In the genomic region with DNA sequence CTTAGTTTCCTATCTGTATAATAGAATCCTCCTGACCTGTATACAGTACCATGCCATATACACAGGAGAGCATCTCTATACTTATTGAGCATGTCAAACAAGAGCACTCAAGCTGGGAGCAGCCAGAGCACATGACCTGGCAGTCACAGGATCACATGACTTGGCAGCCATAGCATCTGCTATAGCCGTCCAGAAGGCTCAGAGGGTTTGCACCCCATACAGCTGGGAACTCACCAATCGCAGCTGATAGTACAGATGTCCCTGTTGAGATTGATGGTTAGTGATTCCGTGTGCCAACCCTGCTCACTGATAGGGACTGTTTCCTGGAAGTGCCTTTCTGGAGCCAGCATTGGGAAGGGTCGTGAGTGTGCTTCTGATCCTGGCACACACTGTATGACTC, we compare ENCODE assay signal across 20 mouse cellular contexts.
DNase-seq lines count a peak whose midpoint lies in the region; ATAC-seq and TF ChIP-seq lines count a peak whose summit lies in the region.
"Had no signal": no experiment of that assay in that cellular context is flagged by ENCODE, and none has a peak within 500 bp of the region (broad histone marks: within the 10 kb centered on the region; RNA-seq: fewer than 3 reads in every experiment).

No protein-coding gene starts in this region.

- H3K27ac ChIP-seq in heart, embryonic 11.5 days (ENCODE audit: low read depth, low read length): no peak overlapping the region
- H3K27ac ChIP-seq in hindbrain, postnatal 0 days: no peak overlapping the region
- H3K27ac ChIP-seq in hindbrain, embryonic 14.5 days: no peak overlapping the region
- H3K27ac ChIP-seq in midbrain, embryonic 10.5 days (replicated peaks): peak overlapping the region; percentile 38
- no peak overlapping the region for H3K27ac ChIP-seq in midbrain, embryonic 11.5 days (ENCODE audit: low read depth, low read length)
- H3K27ac ChIP-seq: embryonic facial prominence, embryonic 10.5 days; embryonic facial prominence, embryonic 12.5 days; forebrain, embryonic 13.5 days; forebrain, embryonic 15.5 days had no signal

- no peaks in the 10 kb centered on the region; the same call in 1 of the 2 replicates for H3K4me1 ChIP-seq in heart, embryonic 11.5 days (ENCODE audit: control insufficient read depth, insufficient read depth, low read length)
- peaks cover 25% of the 10 kb centered on the region for H3K4me1 ChIP-seq in hindbrain, postnatal 0 days (ENCODE audit: insufficient read depth, low read length)
- peaks cover 33% of the 10 kb centered on the region for H3K4me1 ChIP-seq in hindbrain, embryonic 14.5 days (replicated peaks; ENCODE audit: control insufficient read depth, insufficient read depth, low read length)
- peaks cover 72% of the 10 kb centered on the region for H3K4me1 ChIP-seq in midbrain, embryonic 10.5 days
- peaks cover 27% of the 10 kb centered on the region for H3K4me1 ChIP-seq in midbrain, embryonic 11.5 days (ENCODE audit: control insufficient read depth, insufficient read depth, low read length)

- TF ChIP-seq POLR2A in brain, embryonic 14.5 days (IDR thresholded peaks at IDR 0.05; ENCODE audit: borderline replicate concordance, extremely low read depth, insufficient read depth, insufficient read length, poor library complexity, severe bottlenecking): no peak

- no peak overlapping the region for H3K9ac ChIP-seq in heart, embryonic 11.5 days (ENCODE audit: low read depth, low read length)
- no peak overlapping the region for H3K9ac ChIP-seq in hindbrain, postnatal 0 days (replicated peaks; ENCODE audit: low read length)
- H3K9ac ChIP-seq in hindbrain, embryonic 14.5 days: no peak overlapping the region
- H3K9ac ChIP-seq in midbrain, embryonic 11.5 days (ENCODE audit: low read length): no peak overlapping the region
- H3K9ac ChIP-seq: embryonic facial prominence, embryonic 12.5 days; forebrain, embryonic 13.5 days; forebrain, embryonic 15.5 days; forebrain, postnatal 0 days had no signal

- no peak for ATAC-seq in heart, embryonic 11.5 days (replicated peaks; ENCODE audit: insufficient number of reproducible peaks, low FRiP score, low TSS enrichment)
- ATAC-seq in hindbrain, postnatal 0 days: peak; percentile 10; the same call in 1 of the 2 replicates
- ATAC-seq in hindbrain, embryonic 14.5 days (ENCODE audit: low FRiP score): no peak
- ATAC-seq in midbrain, embryonic 11.5 days (ENCODE audit: low FRiP score): no peak
- ATAC-seq: forebrain, embryonic 13.5 days; forebrain, embryonic 15.5 days; forebrain, postnatal 0 days had no signal

- 76% methylated on average over 4 of the region's 4 CpGs for WGBS in heart, embryonic 11.5 days (ENCODE audit: insufficient replicate concordance)
- WGBS in hindbrain, postnatal 0 days: 57% methylated on average over 4 of the region's 4 CpGs
- WGBS in hindbrain, embryonic 14.5 days: 69% methylated on average over 4 of the region's 4 CpGs
- 89% methylated on average over 4 of the region's 4 CpGs for WGBS in midbrain, embryonic 10.5 days
- WGBS in midbrain, embryonic 11.5 days: 87% methylated on average over 4 of the region's 4 CpGs

- H3K9me3 ChIP-seq in heart, embryonic 11.5 days (replicated peaks; ENCODE audit: control insufficient read depth, low read length): no peaks in the 10 kb centered on the region
- no peaks in the 10 kb centered on the region for H3K9me3 ChIP-seq in hindbrain, postnatal 0 days (ENCODE audit: low read length)
- H3K9me3 ChIP-seq in hindbrain, embryonic 14.5 days (ENCODE audit: control insufficient read depth, low read length): no peaks in the 10 kb centered on the region
- H3K9me3 ChIP-seq in midbrain, embryonic 10.5 days (replicated peaks): no peaks in the 10 kb centered on the region
- H3K9me3 ChIP-seq in midbrain, embryonic 11.5 days (ENCODE audit: control insufficient read depth, low read length): no peaks in the 10 kb centered on the region
- H3K9me3 ChIP-seq: embryonic facial prominence, embryonic 10.5 days; forebrain, embryonic 13.5 days; forebrain, embryonic 15.5 days had no signal

- no peaks in the 10 kb centered on the region for H3K27me3 ChIP-seq in heart, embryonic 11.5 days (ENCODE audit: control insufficient read depth, insufficient read depth, low read length)
- no peaks in the 10 kb centered on the region for H3K27me3 ChIP-seq in hindbrain, postnatal 0 days (ENCODE audit: insufficient read depth, low read length)
- no peaks in the 10 kb centered on the region for H3K27me3 ChIP-seq in hindbrain, embryonic 14.5 days (ENCODE audit: control insufficient read depth, insufficient read depth, low read length)
- H3K27me3 ChIP-seq in midbrain, embryonic 10.5 days (ENCODE audit: low read depth, poor library complexity, severe bottlenecking): no peaks in the 10 kb centered on the region; the same call in 1 of the 2 replicates
- no peaks in the 10 kb centered on the region for H3K27me3 ChIP-seq in midbrain, embryonic 11.5 days (ENCODE audit: control insufficient read depth, insufficient read depth, low read length)
- H3K27me3 ChIP-seq: embryonic facial prominence, embryonic 12.5 days; forebrain, embryonic 13.5 days; forebrain, embryonic 15.5 days had no signal

- H3K4me3 ChIP-seq in heart, embryonic 11.5 days (ENCODE audit: low read depth, low read length): no peak overlapping the region
- no peak overlapping the region for H3K4me3 ChIP-seq in hindbrain, postnatal 0 days (ENCODE audit: low read length)
- H3K4me3 ChIP-seq in hindbrain, embryonic 14.5 days (replicated peaks; ENCODE audit: low read length): no peak overlapping the region
- H3K4me3 ChIP-seq in midbrain, embryonic 10.5 days: no peak overlapping the region
- no peak overlapping the region for H3K4me3 ChIP-seq in midbrain, embryonic 11.5 days (ENCODE audit: low read depth, low read length)
- H3K4me3 ChIP-seq: embryonic facial prominence, embryonic 10.5 days; embryonic facial prominence, embryonic 12.5 days; forebrain, embryonic 13.5 days; forebrain, embryonic 15.5 days had no signal

- H3K4me2 ChIP-seq in heart, embryonic 11.5 days: no peak overlapping the region
- H3K4me2 ChIP-seq in hindbrain, postnatal 0 days (ENCODE audit: low read depth, low read length): no peak overlapping the region
- no peak overlapping the region for H3K4me2 ChIP-seq in hindbrain, embryonic 14.5 days (replicated peaks)
- no peak overlapping the region for H3K4me2 ChIP-seq in midbrain, embryonic 11.5 days
- H3K4me2 ChIP-seq: embryonic facial prominence, embryonic 12.5 days; forebrain, embryonic 13.5 days; forebrain, embryonic 15.5 days had no signal

- no peak for TF ChIP-seq CTCF in hindbrain, postnatal 0 days (IDR thresholded peaks at IDR 0.05; ENCODE audit: low read depth)
- no peak for TF ChIP-seq CTCF in brain, embryonic 14.5 days (IDR thresholded peaks at IDR 0.05; ENCODE audit: borderline replicate concordance, extremely low read depth, insufficient read depth, insufficient read length)

- peak; percentile 46 for DNase-seq in heart, adult 11 months
- peak; percentile 56 for DNase-seq in hindbrain, postnatal 0 days (ENCODE audit: low spot score)
- DNase-seq in hindbrain, embryonic 14.5 days (ENCODE audit: low spot score): no peak
- no peak for DNase-seq in midbrain, embryonic 10.5 days (ENCODE audit: low spot score)
- no peak for DNase-seq in midbrain, embryonic 11.5 days (ENCODE audit: low spot score, missing footprints)
- peak; percentile 52 for DNase-seq in brain, embryonic 14.5 days (ENCODE audit: low read depth)
- DNase-seq in kidney, postnatal 25 days: no peak
- DNase-seq: adrenal gland, adult 2 months; adrenal gland, postnatal 10 days; adrenal gland, postnatal 25 days; cerebellum, adult 18-20 months; cerebellum, adult 8-10 months; cerebellum, adult 9-11 months; cerebellum, postnatal 25 days; forebrain, postnatal 0 days had no signal

- H3K36me3 ChIP-seq in heart, embryonic 11.5 days (ENCODE audit: control insufficient read depth, insufficient read depth, low read length): no peaks in the 10 kb centered on the region
- no peaks in the 10 kb centered on the region for H3K36me3 ChIP-seq in hindbrain, postnatal 0 days (ENCODE audit: insufficient read depth, low read length)
- H3K36me3 ChIP-seq in hindbrain, embryonic 14.5 days (replicated peaks; ENCODE audit: control insufficient read depth, insufficient read depth): no peaks in the 10 kb centered on the region
- H3K36me3 ChIP-seq in midbrain, embryonic 10.5 days: no peaks in the 10 kb centered on the region
- no peaks in the 10 kb centered on the region for H3K36me3 ChIP-seq in midbrain, embryonic 11.5 days (ENCODE audit: control insufficient read depth, insufficient read depth, low read length)
- H3K36me3 ChIP-seq: embryonic facial prominence, embryonic 10.5 days; embryonic facial prominence, embryonic 12.5 days; forebrain, embryonic 15.5 days had no signal

Comparison
In these comparisons a context has a peak if more than half of its experiments do, and no peak if none do; other contexts are left out.
1. DNase-seq: peak in heart, adult 11 months (single experiment), hindbrain, postnatal 0 days (single experiment) and brain, embryonic 14.5 days (single experiment); none in hindbrain, embryonic 14.5 days (single experiment), midbrain, embryonic 10.5 days (single experiment), midbrain, embryonic 11.5 days (single experiment) and kidney, postnatal 25 days (0 of 2).